Mouse (Mus musculus): Measurements from ENCODE around the gene Ap5s1. TPM values are rescaled to one million over a fixed set of nuclear protein-coding genes. Genes with fewer than 3 reads are reported as not detected.
A peak's percentile ranks its signal among the peaks of the same experiment; 100 is the strongest.

The Ap5s1 gene
- polyA plus RNA-seq, 1 experiment from 2014 or later: 26.7 TPM

DNA sequence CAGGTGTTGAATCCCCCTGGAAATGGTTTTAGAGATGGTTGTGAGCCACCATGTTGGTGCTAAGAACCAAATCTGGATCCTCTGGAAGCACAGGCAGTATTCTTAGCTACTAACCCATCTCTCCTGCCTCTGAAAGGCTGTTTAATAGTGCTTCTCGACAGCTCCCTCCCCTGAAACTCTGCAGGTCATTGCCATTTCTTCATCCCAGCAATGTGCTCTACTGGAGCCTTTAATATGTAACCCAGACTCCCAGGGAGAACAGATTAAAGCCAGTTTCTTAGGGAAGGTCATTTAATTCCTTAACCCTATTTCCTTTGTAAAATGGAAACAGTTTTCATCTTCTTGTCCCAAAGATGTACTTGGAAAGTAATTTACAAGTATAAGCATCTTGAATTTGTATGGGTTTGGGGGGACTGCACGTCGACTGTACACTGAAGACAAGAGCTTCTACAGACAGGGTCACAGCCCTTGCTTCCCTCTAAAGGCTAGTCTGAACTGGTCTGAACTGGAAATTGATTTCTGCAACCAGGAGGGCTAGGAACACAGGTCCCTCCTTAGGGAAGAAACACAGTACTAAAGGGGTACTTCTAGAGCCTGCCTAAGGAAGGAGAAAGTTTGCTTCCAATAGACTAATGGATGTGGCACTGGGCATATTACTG is 31.5 kb upstream of the Ap5s1 start:
- no peak overlapping the region for H3K4me3 ChIP-seq
- no peaks in the 10 kb centered on the region for H3K9me3 ChIP-seq
- H3K9ac ChIP-seq: no peak overlapping the region
- H3K36me3 ChIP-seq: peaks cover 14% of the 10 kb centered on the region
- ATAC-seq (ENCODE audit: insufficient number of reproducible peaks, low FRiP score, low TSS enrichment, low read depth): no peak
- H3K27ac ChIP-seq: no peak overlapping the region
- no peak overlapping the region for H3K4me2 ChIP-seq
- peaks cover 62% of the 10 kb centered on the region for H3K4me1 ChIP-seq
- H3K27me3 ChIP-seq: peaks cover 34% of the 10 kb centered on the region
- WGBS: 73% methylated on average over 3 of the region's 3 CpGs

DNA sequence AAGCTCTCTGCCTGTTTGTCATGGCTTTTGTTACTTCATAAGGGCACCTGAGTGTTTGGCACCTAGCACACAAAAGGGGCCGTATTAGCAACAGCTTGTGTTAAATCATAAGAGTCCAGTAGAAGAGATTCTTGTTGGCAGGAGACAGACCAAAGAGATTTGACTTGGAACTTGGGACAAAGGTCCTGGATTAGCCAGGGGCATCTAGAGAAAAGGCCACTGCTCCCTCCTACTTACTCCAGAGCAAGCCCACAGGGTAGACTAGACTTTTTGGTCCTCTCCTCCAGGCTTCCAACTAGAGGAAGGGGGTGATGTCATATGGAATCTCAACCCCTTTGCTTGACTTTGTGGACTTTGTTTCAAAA is 31.0 kb upstream of the Ap5s1 start:
- Histone ChIP-seq H3K27me3 (peaks cover 29% of the 10 kb centered on the region), H3K9ac (no peak overlapping the region), H3K27ac (no peak overlapping the region), H3K4me2 (no peak overlapping the region), H3K4me3 (no peak overlapping the region), H3K9me3 (no peaks in the 10 kb centered on the region), H3K4me1 (peaks cover 60% of the 10 kb centered on the region), H3K36me3 (peaks cover 14% of the 10 kb centered on the region)
- no peak for ATAC-seq (ENCODE audit: insufficient number of reproducible peaks, low FRiP score, low TSS enrichment, low read depth)
- 92% methylated on average over 1 of the region's 1 CpGs for WGBS

DNA sequence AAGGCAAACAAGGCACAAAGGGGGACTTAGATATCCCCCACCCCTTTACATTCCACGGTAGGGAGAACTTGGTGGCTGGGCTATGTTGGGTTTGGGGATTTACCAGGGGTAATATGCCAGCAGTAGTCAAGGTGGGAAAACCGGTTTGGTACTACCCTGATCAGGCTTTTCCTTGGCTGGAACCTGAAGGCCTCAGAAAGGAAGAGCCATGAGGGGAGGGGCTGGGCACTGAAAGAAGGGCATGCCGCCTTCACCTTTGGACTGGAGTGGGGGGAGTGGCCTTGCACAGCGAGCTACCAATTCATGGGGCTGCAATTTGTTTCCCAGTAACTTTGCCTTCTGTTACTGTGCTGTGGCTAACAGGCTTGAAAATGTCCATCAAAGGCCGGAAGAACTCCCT is 30.4 kb upstream of the Ap5s1 start:
- H3K9ac ChIP-seq: no peak overlapping the region
- no peak overlapping the region for H3K4me3 ChIP-seq
- ATAC-seq (ENCODE audit: insufficient number of reproducible peaks, low FRiP score, low TSS enrichment, low read depth): no peak
- peak overlapping the region; percentile 92; the same call in 1 of the 2 replicates for H3K4me2 ChIP-seq
- peaks cover 55% of the 10 kb centered on the region for H3K4me1 ChIP-seq
- H3K27ac ChIP-seq: no peak overlapping the region
- peaks cover 14% of the 10 kb centered on the region for H3K36me3 ChIP-seq
- H3K9me3 ChIP-seq: no peaks in the 10 kb centered on the region
- peaks cover 24% of the 10 kb centered on the region for H3K27me3 ChIP-seq
- WGBS: 61% methylated on average over 5 of the region's 5 CpGs

DNA sequence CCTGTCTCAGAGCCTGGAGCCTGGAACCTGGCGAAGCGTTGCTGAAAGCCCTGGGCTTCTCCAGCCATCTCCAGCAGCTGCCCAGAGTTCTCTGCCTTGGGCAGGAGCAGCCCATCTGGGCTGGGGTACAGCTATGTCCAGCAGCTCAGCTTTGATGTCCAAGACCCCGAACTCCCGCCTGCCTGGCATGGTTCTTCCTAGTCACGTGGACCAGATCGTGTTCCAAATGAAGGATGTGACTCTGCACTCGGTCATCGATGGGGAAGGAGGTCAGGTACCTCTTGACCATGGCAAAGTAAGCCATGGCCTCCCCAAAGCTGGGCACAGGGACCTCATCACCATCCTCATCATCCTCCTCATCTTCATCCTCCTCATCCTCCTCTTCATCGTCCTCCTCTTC is 28.9 kb upstream of the Ap5s1 start:
- peaks cover 14% of the 10 kb centered on the region for H3K36me3 ChIP-seq
- H3K4me1 ChIP-seq: peaks cover 51% of the 10 kb centered on the region
- peak overlapping the region; percentile 70 for H3K4me3 ChIP-seq
- H3K9me3 ChIP-seq: no peaks in the 10 kb centered on the region
- H3K27me3 ChIP-seq: peaks cover 9% of the 10 kb centered on the region
- H3K27ac ChIP-seq: no peak overlapping the region
- ATAC-seq (ENCODE audit: insufficient number of reproducible peaks, low FRiP score, low TSS enrichment, low read depth): no peak
- WGBS: 86% methylated on average over 9 of the region's 9 CpGs
- H3K4me2 ChIP-seq: peak overlapping the region; percentile 92
- H3K9ac ChIP-seq: no peak overlapping the region

DNA sequence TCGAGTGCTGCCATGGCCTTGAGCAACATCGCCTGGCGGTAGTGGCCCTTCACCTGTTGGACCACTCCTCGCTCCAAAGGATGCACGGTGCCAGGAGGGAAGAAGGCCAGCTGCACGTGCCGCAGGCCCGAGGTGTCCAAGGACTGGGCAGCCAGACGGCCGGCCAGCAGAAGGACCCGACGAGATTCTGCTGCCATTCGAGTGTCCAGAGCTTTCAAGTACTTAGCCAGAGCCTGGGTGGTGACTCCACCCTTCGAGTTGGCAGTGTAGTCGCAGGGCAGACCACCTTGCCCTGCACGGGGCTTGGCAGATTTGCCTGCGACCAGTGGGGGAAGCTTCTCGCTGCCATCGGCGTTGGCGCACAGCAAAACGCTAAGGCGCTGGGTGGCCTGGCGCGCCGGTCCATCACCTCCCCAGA is 28.0 kb upstream of the Ap5s1 start:
- H3K4me2 ChIP-seq: peak overlapping the region; percentile 92
- 28% methylated on average over 26 of the region's 26 CpGs for WGBS
- no peaks in the 10 kb centered on the region for H3K9me3 ChIP-seq
- peaks cover 14% of the 10 kb centered on the region for H3K36me3 ChIP-seq
- H3K4me1 ChIP-seq: peaks cover 51% of the 10 kb centered on the region
- ATAC-seq (ENCODE audit: insufficient number of reproducible peaks, low FRiP score, low TSS enrichment, low read depth): no peak
- peak overlapping the region; percentile 70 for H3K4me3 ChIP-seq
- peak overlapping the region; percentile 98 for H3K9ac ChIP-seq
- peak overlapping the region; percentile 93; the same call in 1 of the 2 replicates for H3K27ac ChIP-seq
- peaks cover under 1% of the 10 kb centered on the region; the same call in 1 of the 2 replicates for H3K27me3 ChIP-seq

DNA sequence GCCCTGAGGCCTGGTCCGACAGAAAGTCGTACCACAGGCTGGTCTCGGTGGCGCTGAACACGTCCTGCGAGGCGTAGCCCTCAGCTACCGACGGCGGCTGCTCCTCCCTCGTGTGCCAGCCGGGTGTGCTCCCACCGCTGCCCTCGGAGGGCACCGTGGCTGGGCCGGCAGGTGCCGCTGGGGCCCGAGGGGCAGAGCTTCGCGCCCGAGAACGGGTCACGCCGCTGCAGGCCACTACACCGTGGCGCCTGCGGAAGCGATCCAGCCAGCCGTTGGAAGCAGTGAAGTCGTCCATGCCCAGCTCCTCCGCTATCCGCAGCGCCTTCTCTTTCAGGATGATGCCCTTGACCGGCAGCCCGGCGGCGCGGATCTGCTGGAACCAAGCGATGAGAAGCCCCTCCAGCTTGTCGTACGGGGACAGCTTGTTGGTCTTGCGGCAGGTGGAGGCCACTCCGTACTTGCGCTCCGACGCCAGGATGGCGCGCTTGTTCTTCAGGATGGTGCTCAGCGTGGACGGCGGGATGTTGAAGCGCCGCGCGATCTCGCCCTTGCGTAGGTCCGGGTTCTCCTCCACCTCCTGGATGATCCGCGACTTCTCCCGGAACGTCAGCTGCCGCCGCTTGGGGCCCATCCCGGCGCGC is 27.5 kb upstream of the Ap5s1 start:
- peak overlapping the region; percentile 98 for H3K9ac ChIP-seq
- H3K27ac ChIP-seq: peak overlapping the region; percentile 93
- H3K4me3 ChIP-seq: peak overlapping the region; percentile 70
- WGBS: under 1% methylated on average over 65 of the region's 67 CpGs
- no peaks in the 10 kb centered on the region for H3K27me3 ChIP-seq
- peak overlapping the region; percentile 92 for H3K4me2 ChIP-seq
- H3K9me3 ChIP-seq: no peaks in the 10 kb centered on the region
- peaks cover 14% of the 10 kb centered on the region for H3K36me3 ChIP-seq
- peak; percentile 56 for ATAC-seq (ENCODE audit: insufficient number of reproducible peaks, low FRiP score, low TSS enrichment, low read depth)
- peaks cover 48% of the 10 kb centered on the region for H3K4me1 ChIP-seq

DNA sequence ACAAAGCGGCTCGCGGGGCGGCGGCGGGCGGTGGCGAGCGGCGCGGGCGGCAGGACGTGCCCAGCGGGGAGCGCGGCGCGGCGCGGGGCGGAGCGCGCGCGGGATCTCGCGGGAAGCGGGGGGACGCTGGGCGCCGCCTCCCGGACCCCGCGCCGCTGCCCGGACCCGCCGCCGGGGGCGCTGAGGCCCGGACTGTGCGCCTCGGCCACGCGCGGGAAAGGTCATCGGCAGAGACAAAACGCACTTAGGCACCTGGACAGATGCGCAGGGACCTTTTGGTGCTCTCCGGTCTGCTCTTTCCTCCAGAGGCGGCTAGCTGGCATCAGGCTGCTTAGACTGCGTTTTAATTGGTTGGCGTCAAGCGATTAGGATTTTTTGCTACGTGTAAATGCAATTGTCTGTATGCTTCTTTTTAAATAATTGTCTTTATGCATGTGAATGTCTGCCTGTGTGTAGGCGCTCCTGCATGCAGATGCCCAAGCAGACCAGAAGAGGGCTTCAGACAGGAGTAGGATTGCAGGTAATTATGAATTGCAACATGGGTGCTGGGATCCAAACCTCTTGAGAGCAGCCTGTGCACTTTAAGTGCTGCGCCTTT is 26.8 kb upstream of the Ap5s1 start, which contains the start of gene Cenpb:
TSS of gene Cenpb (minus strand) at position 78 of the 598 bp plus-strand sequence.
- WGBS: 3% methylated on average over 52 of the region's 57 CpGs

DNA sequence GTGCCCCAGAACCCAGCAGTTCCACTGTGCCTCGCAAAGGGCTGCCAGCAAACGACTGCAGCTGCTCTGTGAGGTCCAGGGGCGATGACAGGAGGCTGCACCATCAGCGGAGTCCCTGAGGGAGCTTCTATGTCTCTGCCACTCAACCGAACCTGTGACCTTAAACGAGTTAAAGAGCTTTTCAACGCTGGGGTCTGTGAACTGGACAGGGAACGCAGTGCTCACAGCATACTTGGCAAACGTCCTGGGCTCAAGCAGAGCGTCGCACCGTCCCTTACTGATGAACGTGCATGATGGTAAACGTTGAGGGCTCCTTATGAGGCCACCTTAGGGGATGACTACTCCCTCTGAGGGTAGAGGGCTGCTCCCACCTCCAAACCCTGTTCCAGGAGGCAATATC is 20.5 kb upstream of the Ap5s1 start:
- Histone ChIP-seq H3K27ac (peak overlapping the region; percentile 77), H3K9ac (peak overlapping the region; percentile 62), H3K27me3 (no peaks in the 10 kb centered on the region), H3K4me2 (peak overlapping the region; percentile 92), H3K9me3 (no peaks in the 10 kb centered on the region), H3K4me3 (peak overlapping the region; percentile 68), H3K4me1 (peaks cover 40% of the 10 kb centered on the region), H3K36me3 (peaks cover 2% of the 10 kb centered on the region; the same call in 1 of the 2 replicates)
- 2% methylated on average over 14 of the region's 14 CpGs for WGBS
- ATAC-seq (ENCODE audit: insufficient number of reproducible peaks, low FRiP score, low TSS enrichment, low read depth): no peak

More for the DNA sequence above, 26.8 kb upstream of the Ap5s1 start, which contains the start of gene Cenpb:
- no peaks in the 10 kb centered on the region for H3K9me3 ChIP-seq
- H3K4me2 ChIP-seq: peak within 1 kb of the TSS; percentile 92
- H3K9ac ChIP-seq: peak within 1 kb of the TSS; percentile 98
- H3K4me3 ChIP-seq: peak within 1 kb of the TSS; percentile 70
- peak within 1 kb of the TSS; percentile 93 for H3K27ac ChIP-seq
- peak; percentile 81 for ATAC-seq (ENCODE audit: insufficient number of reproducible peaks, low FRiP score, low TSS enrichment, low read depth)
- peaks cover 14% of the 10 kb centered on the region for H3K36me3 ChIP-seq
- no peaks in the 10 kb centered on the region for H3K27me3 ChIP-seq
- peaks cover 43% of the 10 kb centered on the region for H3K4me1 ChIP-seq

DNA sequence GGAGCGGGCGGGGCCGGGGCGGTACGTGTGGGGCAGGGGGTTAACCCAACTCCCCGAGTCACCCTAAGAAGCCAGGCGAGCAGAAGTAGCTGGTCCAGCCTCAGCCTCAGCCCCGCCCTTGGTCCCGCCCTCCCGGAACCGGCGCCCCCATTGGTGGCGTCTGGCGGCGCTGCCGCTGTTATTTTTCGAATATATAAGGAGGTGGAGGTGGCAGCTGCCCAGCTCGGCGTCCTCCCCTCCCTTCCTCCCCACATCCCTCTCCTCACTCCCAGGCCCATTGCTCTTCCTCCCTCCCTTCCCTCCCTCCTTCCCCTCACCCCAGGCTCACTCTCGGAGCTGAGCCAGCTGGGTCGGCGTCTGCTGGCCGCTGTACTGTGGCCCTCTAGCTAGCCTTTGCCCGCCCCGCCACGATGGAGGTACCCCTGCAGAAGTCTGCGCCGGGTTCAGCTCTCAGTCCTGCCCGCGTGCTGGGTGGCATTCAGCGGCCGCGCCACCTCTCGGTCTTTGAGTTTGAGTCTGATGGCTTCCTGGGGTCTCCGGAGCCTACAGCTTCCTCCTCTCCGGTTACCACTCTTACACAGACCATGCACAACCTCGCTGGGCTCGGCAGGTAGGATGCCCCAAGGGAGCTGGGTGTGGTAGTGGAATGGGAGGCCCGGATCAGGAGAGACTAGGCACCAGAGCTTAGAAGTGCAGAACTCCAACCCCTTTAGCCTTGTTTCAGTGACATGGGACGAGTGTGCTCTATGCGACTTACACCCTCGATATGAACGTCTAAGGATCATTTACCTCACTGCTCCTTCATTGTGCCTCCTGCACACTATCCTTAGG is 19.9 kb upstream of the Ap5s1 start, which contains the start of the genes Cdc25b and Spef1:
TSS of gene Cdc25b (plus strand) at position 179 of the 831 bp plus-strand sequence.
TSS of gene Spef1 (minus strand) at position 512 of the 831 bp plus-strand sequence.
- Histone ChIP-seq H3K4me2 (peak within 1 kb of the TSS; percentile 92), H3K27ac (peak within 1 kb of the TSS; percentile 77), H3K4me3 (peak within 1 kb of the TSS; percentile 68), H3K36me3 (peaks cover 8% of the 10 kb centered on the region; the same call in 1 of the 2 replicates), H3K27me3 (no peaks in the 10 kb centered on the region), H3K9me3 (no peaks in the 10 kb centered on the region), H3K9ac (peak within 1 kb of the TSS; percentile 62), H3K4me1 (peaks cover 40% of the 10 kb centered on the region)
- 1% methylated on average over 41 of the region's 43 CpGs for WGBS
- peak; percentile 89 for ATAC-seq (ENCODE audit: insufficient number of reproducible peaks, low FRiP score, low TSS enrichment, low read depth)

DNA sequence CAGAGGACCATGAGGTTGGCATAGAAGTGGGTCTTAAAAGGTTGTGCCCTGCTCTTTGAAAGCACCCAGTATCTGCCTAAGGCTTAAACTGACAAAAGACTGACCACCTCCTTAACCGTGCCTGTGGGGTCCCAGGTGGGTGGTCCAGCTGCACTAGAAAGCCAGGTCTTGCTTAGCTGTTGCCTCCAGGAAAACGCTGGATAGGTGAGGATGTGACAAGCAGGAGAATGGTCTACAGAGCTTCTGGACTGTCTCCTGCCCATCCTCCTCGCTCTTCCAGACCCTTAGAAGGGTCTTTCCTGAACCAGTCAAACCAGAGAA is 19.3 kb upstream of the Ap5s1 start:
- H3K27me3 ChIP-seq: no peaks in the 10 kb centered on the region
- peaks cover 40% of the 10 kb centered on the region for H3K4me1 ChIP-seq
- H3K27ac ChIP-seq: peak overlapping the region; percentile 77; the same call in 1 of the 2 replicates
- peak overlapping the region; percentile 62 for H3K9ac ChIP-seq
- ATAC-seq (ENCODE audit: insufficient number of reproducible peaks, low FRiP score, low TSS enrichment, low read depth): no peak
- WGBS: 30% methylated on average over 3 of the region's 3 CpGs
- no peaks in the 10 kb centered on the region for H3K9me3 ChIP-seq
- peaks cover 11% of the 10 kb centered on the region; the same call in 1 of the 2 replicates for H3K36me3 ChIP-seq
- peak overlapping the region; percentile 68 for H3K4me3 ChIP-seq
- H3K4me2 ChIP-seq: peak overlapping the region; percentile 92

DNA sequence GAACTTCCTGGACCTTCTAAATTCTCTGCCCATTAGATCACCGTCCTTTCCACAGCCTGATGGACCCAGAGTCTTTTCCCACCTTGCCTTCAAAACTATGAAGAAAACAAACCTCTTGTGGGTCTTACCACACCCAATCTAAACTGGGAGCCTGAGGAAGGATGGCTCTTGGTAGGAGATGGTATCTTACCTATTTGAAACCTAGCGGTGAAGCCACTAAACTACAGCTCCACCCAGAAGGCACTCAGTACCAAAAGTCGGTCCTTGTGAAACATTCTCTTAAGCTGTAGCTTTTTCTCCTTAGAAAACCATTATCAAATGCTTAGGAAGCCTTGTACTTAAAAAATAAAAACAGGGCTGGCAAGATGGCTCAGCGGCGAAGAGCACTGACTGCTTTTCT is 18.6 kb upstream of the Ap5s1 start:
- ATAC-seq (ENCODE audit: insufficient number of reproducible peaks, low FRiP score, low TSS enrichment, low read depth): no peak
- H3K9me3 ChIP-seq: no peaks in the 10 kb centered on the region
- no peak overlapping the region for H3K27ac ChIP-seq
- H3K36me3 ChIP-seq: peaks cover 18% of the 10 kb centered on the region
- H3K4me2 ChIP-seq: no peak overlapping the region; the same call in 1 of the 2 replicates
- H3K27me3 ChIP-seq: no peaks in the 10 kb centered on the region
- 89% methylated on average over 5 of the region's 5 CpGs for WGBS
- no peak overlapping the region for H3K9ac ChIP-seq
- H3K4me3 ChIP-seq: peak overlapping the region; percentile 68; the same call in 1 of the 2 replicates
- peaks cover 40% of the 10 kb centered on the region for H3K4me1 ChIP-seq

All from limb, embryonic 15.5 days (tissue).